Mouse (Mus musculus): ENCODE measurements at regions not wholly inside any gene's neighbourhood (a gene's known extent, or its start where the extent isn't known, plus 50 kb on each side); places are given as distances from the start of the nearest gene placed in this dataset.

DNA sequence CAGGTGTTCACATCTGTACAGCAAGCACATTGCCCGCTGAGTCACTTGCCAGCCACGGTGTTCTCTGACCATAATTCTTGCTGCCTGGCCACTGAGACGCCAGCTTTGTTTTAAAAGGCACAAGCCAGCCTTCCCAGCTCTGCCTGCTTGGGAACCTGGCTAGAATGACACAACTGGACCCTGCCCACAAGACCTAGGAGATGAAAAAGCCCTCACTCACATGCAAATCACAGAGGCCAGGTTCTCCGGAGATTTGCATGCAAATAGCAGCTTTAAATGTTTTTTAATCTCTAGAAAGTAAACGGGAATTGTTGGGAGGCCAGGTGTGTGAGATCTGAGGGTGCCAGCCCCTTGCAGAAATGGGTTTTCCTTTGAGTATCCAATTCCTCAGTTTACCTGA is 71.9 kb downstream of the 1810010D01Rik start:
- no peak for ATAC-seq (ENCODE audit: poor library complexity, severe bottlenecking)

DNA sequence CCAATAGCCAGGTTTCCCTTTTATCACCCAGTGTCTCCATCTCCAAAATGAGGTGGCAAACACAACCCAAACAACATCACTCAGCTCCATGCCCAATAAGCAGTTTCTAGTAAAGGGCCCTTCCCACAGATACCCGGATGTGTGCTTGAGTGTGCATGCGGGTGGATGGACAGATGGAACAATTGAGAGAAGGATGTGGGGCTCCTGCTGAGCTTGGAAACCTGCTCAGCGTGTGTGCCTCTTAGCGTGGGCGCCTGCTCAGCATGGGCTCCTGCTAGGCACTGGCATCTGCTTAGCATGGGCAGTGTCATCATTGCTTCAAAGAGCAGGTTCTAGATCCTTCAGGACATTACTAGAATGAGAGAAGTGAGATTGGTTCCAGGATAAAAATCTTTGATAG is 75.4 kb downstream of the 1810010D01Rik start:
- no peak for ATAC-seq (ENCODE audit: poor library complexity, severe bottlenecking)

- peak; percentile 79 for ATAC-seq (ENCODE audit: poor library complexity, severe bottlenecking)
These were observed 76.3 kb downstream of the 1810010D01Rik start for GRCm38 (mm10) chr7:145131438-145132159.

DNA sequence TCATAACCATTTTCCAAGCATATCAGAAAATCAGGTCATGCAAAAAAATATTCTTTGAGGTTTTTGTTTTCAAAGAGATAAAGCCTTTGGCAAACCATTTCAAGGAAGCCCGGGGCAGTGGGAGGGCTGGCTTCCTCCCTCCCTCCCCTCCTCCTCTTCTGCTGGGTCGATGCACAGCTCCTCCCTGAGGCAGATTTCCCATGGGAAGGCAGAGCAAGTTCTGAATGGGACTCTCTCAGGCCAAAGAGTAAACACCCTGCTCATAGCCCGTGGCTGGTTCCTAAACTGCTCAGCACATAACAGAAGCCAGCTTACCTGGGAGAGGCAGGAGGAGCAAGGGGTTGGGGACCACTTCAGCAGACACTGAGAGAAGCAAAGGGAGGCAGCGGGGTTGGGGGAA is 77.9 kb downstream of the 1810010D01Rik start:
- ATAC-seq (ENCODE audit: poor library complexity, severe bottlenecking): no peak

DNA sequence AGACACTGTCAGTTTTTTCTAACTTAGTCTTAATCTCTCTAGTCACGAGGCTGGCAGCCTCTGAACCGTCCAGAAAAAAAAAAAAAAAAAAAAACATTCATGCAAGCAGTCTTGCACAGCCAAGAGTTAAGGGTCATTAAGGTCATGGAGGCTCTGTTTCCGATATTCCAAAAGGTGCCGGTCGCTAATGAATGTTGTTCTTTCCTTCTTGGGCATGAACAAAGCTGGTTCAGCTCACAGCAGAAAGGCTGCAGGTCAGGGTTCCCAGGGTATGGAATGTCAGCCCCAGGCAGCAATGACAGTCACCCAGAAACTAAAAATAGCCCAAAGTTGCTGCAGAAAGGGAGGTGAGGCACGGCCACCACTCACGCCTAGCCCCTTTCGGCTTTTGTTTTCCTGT is 80.3 kb downstream of the 1810010D01Rik start:
- no peak for ATAC-seq (ENCODE audit: poor library complexity, severe bottlenecking)

DNA sequence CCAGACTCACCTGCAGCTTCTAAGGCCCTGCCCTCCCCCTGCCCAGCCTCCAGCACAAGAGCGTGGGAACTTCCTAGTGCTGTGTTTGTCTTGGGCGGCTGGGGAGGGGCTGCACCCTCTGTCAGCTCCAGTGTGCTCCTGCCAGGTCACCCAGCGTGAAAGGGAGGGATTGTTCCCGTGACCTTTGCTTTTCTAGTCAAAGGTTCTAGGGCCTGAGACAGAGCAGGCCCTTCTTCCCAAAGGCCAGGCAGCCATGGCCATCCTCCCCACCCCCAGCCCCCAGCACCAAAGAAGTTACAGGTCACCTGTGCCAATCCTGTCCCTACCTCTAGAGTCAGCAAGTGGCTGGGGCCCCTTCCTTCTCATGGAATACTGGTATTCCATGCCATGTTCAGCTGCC is 80.7 kb downstream of the 1810010D01Rik start:
- no peak for ATAC-seq (ENCODE audit: poor library complexity, severe bottlenecking)

DNA sequence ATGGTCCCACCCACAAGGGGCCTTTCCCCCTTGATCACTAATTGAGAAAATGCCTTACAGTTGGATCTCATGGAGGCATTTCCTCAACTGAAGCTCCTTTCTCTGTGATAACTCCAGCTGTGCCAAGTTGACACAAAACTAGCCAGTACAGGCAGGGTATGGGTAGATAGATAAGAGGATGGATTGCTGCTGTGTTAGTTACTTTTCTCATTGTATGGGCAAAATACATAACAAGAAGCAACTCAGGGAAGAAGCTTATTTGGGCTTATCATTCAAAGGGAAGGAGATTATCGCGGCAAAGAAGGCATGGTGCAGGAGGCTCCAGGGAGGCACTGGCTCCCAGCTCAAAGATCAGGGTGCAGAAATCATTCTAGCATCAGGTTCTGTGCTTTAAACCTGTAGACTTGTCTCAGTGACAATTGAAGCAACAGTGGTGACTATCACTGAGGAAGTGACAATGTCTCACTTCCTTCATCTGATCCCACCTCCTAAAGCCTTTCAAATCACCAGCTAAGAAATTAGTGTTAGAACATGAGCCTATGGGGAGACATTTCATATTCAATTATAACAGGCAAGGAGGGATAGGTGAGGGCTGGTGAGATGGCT is 83.8 kb downstream of the 1810010D01Rik start:
- ATAC-seq (ENCODE audit: poor library complexity, severe bottlenecking): peak; percentile 57

DNA sequence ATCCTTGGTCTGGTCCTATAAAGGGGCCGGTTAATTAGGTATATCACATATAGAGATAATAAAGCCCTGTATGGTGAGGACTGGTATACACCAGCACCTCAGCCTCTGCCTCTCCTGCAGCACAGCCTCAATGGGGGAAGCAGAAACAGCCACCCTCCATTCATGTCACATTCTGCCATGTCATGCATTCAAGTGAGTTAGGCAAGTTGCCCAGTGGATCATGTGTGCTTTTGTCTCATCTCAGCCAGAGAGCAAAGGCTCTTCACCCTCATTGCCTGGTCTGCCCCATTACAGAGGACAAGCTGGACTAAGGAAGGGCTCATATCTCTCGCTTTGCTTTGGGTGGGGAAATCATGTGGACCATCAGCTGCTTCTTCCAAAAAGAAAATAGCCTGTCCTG is 85.4 kb downstream of the 1810010D01Rik start:
- peak; percentile 19; the same call in 1 of the 2 replicates for ATAC-seq (ENCODE audit: poor library complexity, severe bottlenecking)

- ATAC-seq (ENCODE audit: poor library complexity, severe bottlenecking): no peak
These were observed 89.5 kb downstream of the 1810010D01Rik start for GRCm38 (mm10) chr7:145118406-145118805.

DNA sequence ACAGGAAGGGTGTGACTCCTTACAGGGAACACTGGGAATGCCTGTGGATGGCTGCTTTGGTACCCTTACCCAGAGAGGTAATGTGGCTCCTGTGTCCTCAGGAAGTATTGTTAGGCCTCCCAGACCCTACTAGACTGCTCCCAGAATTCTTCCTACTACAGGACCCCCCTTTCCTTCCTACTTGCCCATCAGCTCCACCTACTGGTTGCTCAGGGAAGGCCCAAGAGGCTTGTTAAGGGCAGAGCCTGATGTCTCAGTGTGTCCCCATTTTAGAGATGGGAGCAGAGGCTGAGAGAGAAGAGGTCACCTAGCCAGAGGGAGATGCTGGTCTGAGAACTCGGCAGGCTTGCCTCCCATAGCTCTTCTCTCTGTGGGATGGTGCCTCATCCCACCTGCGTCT is 93.3 kb downstream of the 1810010D01Rik start:
- no peak for ATAC-seq (ENCODE audit: poor library complexity, severe bottlenecking)

DNA sequence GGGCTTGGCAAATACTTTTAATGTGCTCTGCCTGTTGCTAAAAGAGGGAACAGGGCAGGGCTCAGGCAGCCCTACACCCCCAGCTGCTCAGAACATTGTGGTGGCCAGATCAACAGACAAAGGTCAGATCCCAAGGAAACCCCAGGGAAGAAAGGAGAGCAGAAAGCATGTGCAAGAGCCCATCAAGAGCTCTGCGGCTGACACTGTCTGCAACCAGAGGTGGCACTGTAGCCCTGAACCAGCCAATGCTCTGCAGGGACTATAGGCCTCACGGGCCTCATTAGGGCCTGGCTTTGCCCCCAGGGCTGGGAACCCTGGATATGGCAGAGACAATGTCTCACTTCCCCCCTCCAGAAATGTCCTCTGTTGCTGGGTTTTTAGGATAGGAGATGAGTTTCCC is 93.8 kb downstream of the 1810010D01Rik start:
- no peak for ATAC-seq (ENCODE audit: poor library complexity, severe bottlenecking)

GRCm38 (mm10) chr7:145112887-145113531 is 94.9 kb downstream of the 1810010D01Rik start:
- ATAC-seq (ENCODE audit: poor library complexity, severe bottlenecking): no peak

- ATAC-seq (ENCODE audit: poor library complexity, severe bottlenecking): peak; percentile 46
These were observed 95.6 kb downstream of the 1810010D01Rik start for GRCm38 (mm10) chr7:145112146-145112830.

DNA sequence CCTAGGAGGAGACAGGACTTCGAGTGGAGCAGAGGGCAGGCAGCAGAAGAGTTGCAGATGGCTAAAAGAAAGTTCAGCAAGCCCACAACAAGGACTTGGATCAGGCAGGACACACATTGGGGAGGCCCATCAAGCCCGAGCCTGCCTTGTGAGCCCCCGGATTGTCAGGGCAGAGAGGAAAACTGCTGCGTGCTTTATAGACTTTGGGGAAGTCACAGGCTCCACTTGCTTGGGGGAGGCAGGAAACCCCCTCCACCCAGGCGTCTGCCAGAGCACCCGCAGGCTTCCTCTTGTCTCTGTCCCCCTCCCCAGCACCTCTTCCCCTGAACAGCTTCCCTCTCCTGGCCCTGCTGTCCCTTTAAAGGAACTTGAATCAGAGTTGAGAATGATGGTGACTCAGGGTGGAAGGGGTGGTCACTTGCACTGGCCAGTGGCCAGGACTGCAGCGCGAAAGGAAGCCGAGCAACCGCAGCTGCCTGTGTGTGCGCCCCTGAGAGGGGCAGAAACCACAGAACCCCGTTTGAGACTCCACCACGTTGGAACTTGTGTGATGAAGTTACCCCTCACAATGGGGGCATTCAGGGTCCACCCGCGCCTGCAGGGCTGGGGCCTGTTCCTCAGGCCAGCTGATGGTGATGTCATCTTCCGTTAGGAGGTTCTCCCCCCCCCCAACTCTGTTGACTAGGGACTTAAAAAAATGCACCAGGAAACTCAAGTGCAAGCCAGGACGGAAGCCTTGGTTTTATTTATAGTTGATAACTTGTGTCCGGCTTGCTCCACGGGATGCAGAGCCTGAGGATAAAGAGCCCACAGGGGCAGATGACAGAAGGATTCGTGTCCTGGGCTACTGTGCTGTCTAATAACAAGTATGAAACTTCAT is 96.4 kb downstream of the 1810010D01Rik start:
- peak; percentile 66 for ATAC-seq (ENCODE audit: poor library complexity, severe bottlenecking)

- ATAC-seq (ENCODE audit: poor library complexity, severe bottlenecking): peak; percentile 51
These were observed 97.2 kb downstream of the 1810010D01Rik start for GRCm38 (mm10) chr7:145110657-145111251.

GRCm38 (mm10) chr7:145110028-145110427 is 97.9 kb downstream of the 1810010D01Rik start:
- no peak for ATAC-seq (ENCODE audit: poor library complexity, severe bottlenecking)

DNA sequence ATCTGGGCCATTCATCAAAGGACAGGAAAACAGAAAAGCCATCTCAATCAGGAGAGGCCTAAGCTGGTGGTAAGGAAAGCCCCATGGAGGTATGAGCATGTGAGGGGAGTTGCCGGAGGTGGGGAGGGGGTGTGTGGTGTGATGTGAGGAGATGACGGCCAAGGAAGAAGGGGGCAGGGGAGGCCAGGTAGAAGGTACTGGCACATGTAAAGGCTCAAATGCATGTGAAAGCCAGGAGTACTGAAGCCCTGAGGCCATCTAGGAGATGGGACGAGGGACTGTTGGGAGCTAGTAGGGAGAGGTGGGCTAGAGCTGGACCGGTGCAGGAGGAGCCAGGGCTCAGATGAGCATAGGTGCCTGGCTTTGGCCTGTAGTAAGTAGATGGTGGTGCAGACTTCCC is 98.4 kb downstream of the 1810010D01Rik start:
- ATAC-seq (ENCODE audit: poor library complexity, severe bottlenecking): no peak

GRCm38 (mm10) chr7:145108994-145109393 is 98.9 kb downstream of the 1810010D01Rik start:
- ATAC-seq (ENCODE audit: poor library complexity, severe bottlenecking): no peak

GRCm38 (mm10) chr7:145107575-145108170 is 100.2 kb downstream of the 1810010D01Rik start:
- ATAC-seq (ENCODE audit: poor library complexity, severe bottlenecking): no peak

- ATAC-seq (ENCODE audit: poor library complexity, severe bottlenecking): no peak
These were observed 101.4 kb downstream of the 1810010D01Rik start for GRCm38 (mm10) chr7:145106494-145106849.

Data from megakaryocyte, adult 5-6 weeks (primary cell).